8 mouse cellular contexts compared by ENCODE assay signal in the genomic region with DNA sequence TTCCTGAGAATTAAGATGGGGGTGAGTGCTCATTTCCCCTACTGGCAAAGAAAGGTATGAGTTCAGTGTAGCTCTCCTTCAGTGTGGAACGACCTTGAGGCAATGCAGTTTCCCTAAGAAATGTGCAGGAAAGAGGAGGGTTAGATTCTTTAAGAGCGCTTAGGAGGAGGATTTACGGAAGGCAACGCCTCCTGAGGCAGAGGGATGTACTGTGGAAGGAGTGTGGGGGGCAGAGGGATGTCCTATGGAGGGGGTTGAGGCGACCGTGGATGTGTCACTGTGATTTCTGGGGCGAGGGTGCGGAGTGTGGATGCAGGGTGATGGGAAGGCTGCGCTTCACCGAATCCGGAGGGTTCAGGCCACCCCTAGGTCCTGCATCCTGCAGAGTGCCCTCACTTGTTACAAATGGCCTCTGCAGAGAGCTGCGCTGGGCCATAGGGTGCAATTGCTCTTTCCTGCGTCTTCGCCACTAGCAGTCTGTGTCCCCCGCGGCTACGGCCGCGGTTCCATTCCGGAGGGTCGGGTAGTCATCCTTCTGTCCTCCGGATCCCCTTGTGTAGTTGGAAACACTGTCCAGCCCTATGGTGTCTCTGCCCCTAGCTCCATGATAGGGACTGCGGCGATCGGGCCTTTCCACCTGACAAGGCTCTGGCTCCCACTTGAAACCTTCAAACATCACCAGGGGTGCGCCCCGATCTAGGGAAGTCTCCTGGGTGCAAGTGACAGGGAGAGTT. TPM values are rescaled to one million over a fixed set of nuclear protein-coding genes. Genes with fewer than 3 reads are reported as not detected.
DNase-seq lines count a peak whose midpoint lies in the region; ATAC-seq and TF ChIP-seq lines count a peak whose summit lies in the region.

No protein-coding gene starts in this region.

- peak overlapping the region; percentile 47 for H3K4me3 ChIP-seq in heart, embryonic 11.5 days (ENCODE audit: low read depth, low read length)
- H3K4me3 ChIP-seq in spleen, adult 2 months (ENCODE audit: extremely low read depth, insufficient read depth, insufficient read length) = peak overlapping the region; percentile 45
- peak overlapping the region; percentile 37 for H3K4me3 ChIP-seq in hindbrain, embryonic 13.5 days

- 0 out of 2 replicates have a peak, but pooled peaks cover 5% of the 10 kb centered on the region for H3K4me1 ChIP-seq in heart, embryonic 11.5 days (ENCODE audit: control insufficient read depth, insufficient read depth, low read length)
- H3K4me1 ChIP-seq in spleen, adult 2 months (ENCODE audit: control insufficient read depth, insufficient read depth, insufficient read length) = no peaks in the 10 kb centered on the region; the same call in 1 of the 2 replicates
- peaks cover 15% of the 10 kb centered on the region for H3K4me1 ChIP-seq in hindbrain, embryonic 13.5 days (replicated peaks)

- H3K27me3 ChIP-seq in heart, embryonic 11.5 days (ENCODE audit: control insufficient read depth, insufficient read depth, low read length) = peaks cover 72% of the 10 kb centered on the region
- no peaks in the 10 kb centered on the region for H3K27me3 ChIP-seq in spleen, adult 2 months (ENCODE audit: control insufficient read depth, insufficient read depth, low read length)
- H3K27me3 ChIP-seq in hindbrain, embryonic 13.5 days = peaks cover 95% of the 10 kb centered on the region

- H3K4me2 ChIP-seq in heart, embryonic 11.5 days = peak overlapping the region; percentile 81
- H3K4me2 ChIP-seq in hindbrain, embryonic 13.5 days = peak overlapping the region; percentile 65

- TF ChIP-seq CTCF in spleen, adult 2 months (IDR thresholded peaks at IDR 0.05; ENCODE audit: extremely low read depth, insufficient read depth, insufficient read length, insufficient replicate concordance) = no peak

- no peaks in the 10 kb centered on the region for H3K36me3 ChIP-seq in heart, embryonic 11.5 days (ENCODE audit: control insufficient read depth, insufficient read depth, low read length)
- H3K36me3 ChIP-seq in spleen, adult 2 months (ENCODE audit: control insufficient read depth, insufficient read depth, low read length) = no peaks in the 10 kb centered on the region
- no peaks in the 10 kb centered on the region for H3K36me3 ChIP-seq in hindbrain, embryonic 13.5 days

- H3K9ac ChIP-seq in heart, embryonic 11.5 days (ENCODE audit: low read depth, low read length) = peak overlapping the region; percentile 31
- peak overlapping the region; percentile 68 for H3K9ac ChIP-seq in hindbrain, embryonic 13.5 days

- no peaks in the 10 kb centered on the region for H3K9me3 ChIP-seq in heart, embryonic 11.5 days (replicated peaks; ENCODE audit: control insufficient read depth, low read length)
- no peaks in the 10 kb centered on the region for H3K9me3 ChIP-seq in hindbrain, embryonic 13.5 days

- 6% methylated on average over 27 of the region's 27 CpGs for WGBS in heart, embryonic 11.5 days (ENCODE audit: insufficient replicate concordance)
- 11% methylated on average over 27 of the region's 27 CpGs for WGBS in spleen, adult 2 months
- 2% methylated on average over 27 of the region's 27 CpGs for WGBS in hindbrain, embryonic 13.5 days

- no peak for TF ChIP-seq POLR2A in spleen, adult 2 months (IDR thresholded peaks at IDR 0.05; ENCODE audit: low read depth, low read length)

- no peak for ATAC-seq in heart, embryonic 11.5 days (replicated peaks; ENCODE audit: insufficient number of reproducible peaks, low FRiP score, low TSS enrichment)
- peak; percentile 61 for ATAC-seq in hindbrain, embryonic 13.5 days (ENCODE audit: low FRiP score)

- DNase-seq in heart, postnatal 10 days = no peak
- DNase-seq in spleen, adult 2 months (ENCODE audit: low read depth in 1 of 2, low spot score in 2 of 2) = no peak
- DNase-seq in spleen, adult 12 weeks (ENCODE audit: low spot score) = no peak
- peak; percentile 7 for DNase-seq in lung, postnatal 36 days
- no peak for DNase-seq in urinary bladder, postnatal 25 days (ENCODE audit: low spot score)
- DNase-seq in spleen, postnatal 10 days (ENCODE audit: low spot score in 2 of 2) = no peak

- intact Hi-C loops in heart, postnatal 10 days (cut with DNase I) = loop anchor here (1.0 to 10.0 kb wide), 3 partner anchors 24 to 361 kb away; no protein-coding TSS in a partner anchor

- H3K27ac ChIP-seq in heart, embryonic 11.5 days (ENCODE audit: low read depth, low read length) = no peak overlapping the region
- H3K27ac ChIP-seq in spleen, adult 2 months (ENCODE audit: insufficient read depth, low read length) = no peak overlapping the region
- no peak overlapping the region for H3K27ac ChIP-seq in hindbrain, embryonic 13.5 days

RNA-seq across cellular contexts. Expression of a gene that starts 7.5 kb away (rescaled TPM):
- 0.10 and 0.46 TPM in 2 replicates for polyA plus RNA-seq in heart, embryonic 11.5 days (2014; fragmentation: Nextera tagmentation; extraction: Ambion mirVana)
- total RNA-seq in heart, postnatal 10 days (2021) = under 1 TPM; 0.20 to 0.22 TPM
- polyA plus RNA-seq in spleen, adult 2 months (2012; rRNA removed) = 0.47 and 0.91 TPM in 2 replicates
- 0.18 and 0.27 TPM in 2 replicates for polyA plus RNA-seq in hindbrain, embryonic 13.5 days (2015; fragmentation: Nextera tagmentation; extraction: Ambion mirVana)

RNA-seq across cellular contexts. Expression of a gene that starts 28.1 kb away (rescaled TPM):
- 2.3 and 3.2 TPM in 2 replicates for polyA plus RNA-seq in heart, embryonic 11.5 days (2014; fragmentation: Nextera tagmentation; extraction: Ambion mirVana)
- 1 to 10 TPM in 1 of 2 experiments, under 1 TPM in 1; 0.79 to 1.1 TPM for total RNA-seq in heart, postnatal 10 days (2021)
- polyA plus RNA-seq in spleen, adult 2 months (2012; rRNA removed) = 0.97 and 1.8 TPM in 2 replicates
- polyA plus RNA-seq in hindbrain, embryonic 13.5 days (2015; fragmentation: Nextera tagmentation; extraction: Ambion mirVana) = 7.6 and 8.0 TPM in 2 replicates

RNA-seq across cellular contexts. Expression of a gene that starts 36.1 kb away (rescaled TPM):
- polyA plus RNA-seq in heart, embryonic 11.5 days (2014; fragmentation: Nextera tagmentation; extraction: Ambion mirVana) = not detected in 2 replicates
- total RNA-seq in heart, postnatal 10 days (2021) = not detected
- 0.37 and 0.45 TPM in 2 replicates for polyA plus RNA-seq in spleen, adult 2 months (2012; rRNA removed)
- 0.09 TPM in 1 of 2 replicates, not detected in the other for polyA plus RNA-seq in hindbrain, embryonic 13.5 days (2015; fragmentation: Nextera tagmentation; extraction: Ambion mirVana)

RNA-seq across cellular contexts. Expression of a gene that starts 58.2 kb away (rescaled TPM):
- polyA plus RNA-seq in heart, embryonic 11.5 days (2014; fragmentation: Nextera tagmentation; extraction: Ambion mirVana) = 0.07 TPM in 1 of 2 replicates, not detected in the other
- total RNA-seq in heart, postnatal 10 days (2021) = not detected
- polyA plus RNA-seq in spleen, adult 2 months (2012; rRNA removed) = 0.33 and 0.52 TPM in 2 replicates
- not detected in 2 replicates for polyA plus RNA-seq in hindbrain, embryonic 13.5 days (2015; fragmentation: Nextera tagmentation; extraction: Ambion mirVana)
